Mouse (Mus musculus) spleen, adult 12 weeks (tissue): ENCODE data around the gene E430018J23Rik.
"Not testable (repeated sequence)": the region's sequence is repeated elsewhere in the genome, so short reads cannot be mapped to it uniquely, and the experiment has no call there.

Experiments
- DNase-seq: peaks from one replicate; pipeline ENCODE4 v3.0.0; 2022; ENCODE audit warnings: low spot score

E430018J23Rik gene

DNA sequence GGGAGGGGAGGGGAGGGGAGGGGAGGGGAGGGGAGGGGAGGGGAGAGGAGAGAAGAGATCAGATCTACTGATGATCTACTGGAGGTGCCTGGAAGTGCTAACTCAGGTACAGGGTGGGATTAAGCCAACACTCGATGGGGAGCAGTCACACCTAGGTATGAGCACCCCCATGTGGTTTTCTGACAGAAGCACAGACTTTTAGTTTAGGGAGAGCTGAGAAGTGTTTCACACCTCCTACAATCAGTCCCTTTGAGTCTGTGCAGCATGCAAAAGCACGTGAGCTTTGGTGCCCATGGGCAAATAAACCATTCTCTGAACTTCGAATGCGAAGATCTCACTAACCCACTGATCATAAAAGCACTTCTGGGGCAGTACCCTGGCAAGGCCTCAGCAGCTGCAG lies 51.1 kb downstream of the E430018J23Rik start:
- no peak for DNase-seq

DNA sequence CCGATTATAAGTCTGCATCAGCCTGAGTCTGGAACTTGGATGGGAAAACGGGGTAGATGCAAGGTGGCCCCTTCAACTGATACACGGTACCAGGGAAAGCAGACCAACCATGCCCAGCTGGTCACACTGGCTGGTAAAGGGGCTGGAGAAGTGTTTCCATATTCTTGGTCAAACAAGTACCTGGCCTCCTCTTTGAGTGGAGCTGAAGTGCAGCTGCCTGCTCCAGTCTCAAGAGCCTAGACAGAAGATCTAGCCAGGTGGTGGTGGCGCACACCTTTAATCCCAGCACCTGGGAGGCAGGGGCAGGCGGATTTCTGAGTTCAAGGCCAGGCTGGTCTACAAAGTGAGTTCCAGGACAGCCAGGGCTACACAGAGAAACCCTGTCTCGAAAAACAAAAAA lies 51.6 kb downstream of the E430018J23Rik start:
- not testable (repeated sequence) for DNase-seq

DNA sequence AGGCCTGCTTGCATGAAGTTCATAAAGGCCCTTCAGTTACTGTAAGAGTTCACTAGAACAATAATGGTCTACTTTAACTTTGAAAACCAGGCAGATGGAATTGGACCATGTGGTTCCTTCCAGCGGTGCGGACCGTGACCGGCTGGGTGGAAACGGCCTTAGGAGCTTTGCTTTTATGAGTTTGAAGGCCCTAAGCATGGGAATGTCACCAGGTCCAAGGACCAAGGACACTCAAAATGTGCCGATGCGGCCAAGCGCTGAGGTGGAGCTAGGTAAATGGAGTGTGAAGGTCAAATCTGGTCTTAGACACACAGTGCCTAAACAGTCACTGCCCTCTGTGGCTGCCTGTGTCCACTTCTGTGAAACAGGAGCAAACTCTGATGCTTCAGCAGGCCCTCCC lies 52.1 kb downstream of the E430018J23Rik start:
- no peak for DNase-seq
